Mouse (Mus musculus): Measurements from ENCODE around the gene Gm17727.
"Not testable (repeated sequence)": the region's sequence is repeated elsewhere in the genome, so short reads cannot be mapped to it uniquely, and the experiment has no call there.

Gene Gm17727

GRCm38 (mm10) chr9:35778009-35778408, at the start of gene Gm17727:
Gene Gm17727 (minus strand): TSS chr9:35778109.
- no peak for DNase-seq (ENCODE audit: low spot score)

GRCm38 (mm10) chr9:35817881-35818280, 40.0 kb upstream of the Gm17727 start:
- DNase-seq (ENCODE audit: low spot score), result not testable (repeated sequence)

GRCm38 (mm10) chr9:35798146-35798545, 20.2 kb upstream of the Gm17727 start:
- DNase-seq (ENCODE audit: low spot score), result no peak

- no peak for DNase-seq (ENCODE audit: low spot score)
These were observed 12.1 kb upstream of the Gm17727 start, which contains the start of the genes Gm27235 and D730048I06Rik for GRCm38 (mm10) chr9:35790001-35790400. Gene Gm27235 (minus strand): TSS chr9:35790101. Gene D730048I06Rik (minus strand): TSS chr9:35790112.

- DNase-seq (ENCODE audit: low spot score), result no peak
These were observed 21.1 kb downstream of the Gm17727 start for GRCm38 (mm10) chr9:35756843-35757242.

- no peak for DNase-seq (ENCODE audit: low spot score)
These were observed 37.2 kb downstream of the Gm17727 start, which contains the start of gene Gm17677 for GRCm38 (mm10) chr9:35740749-35741148. Gene Gm17677 (plus strand): TSS chr9:35741049.
